Mouse (Mus musculus): ENCODE data around the gene Rad54l2.
A peak's percentile ranks its signal among the peaks of the same experiment; 100 is the strongest.

DNA sequence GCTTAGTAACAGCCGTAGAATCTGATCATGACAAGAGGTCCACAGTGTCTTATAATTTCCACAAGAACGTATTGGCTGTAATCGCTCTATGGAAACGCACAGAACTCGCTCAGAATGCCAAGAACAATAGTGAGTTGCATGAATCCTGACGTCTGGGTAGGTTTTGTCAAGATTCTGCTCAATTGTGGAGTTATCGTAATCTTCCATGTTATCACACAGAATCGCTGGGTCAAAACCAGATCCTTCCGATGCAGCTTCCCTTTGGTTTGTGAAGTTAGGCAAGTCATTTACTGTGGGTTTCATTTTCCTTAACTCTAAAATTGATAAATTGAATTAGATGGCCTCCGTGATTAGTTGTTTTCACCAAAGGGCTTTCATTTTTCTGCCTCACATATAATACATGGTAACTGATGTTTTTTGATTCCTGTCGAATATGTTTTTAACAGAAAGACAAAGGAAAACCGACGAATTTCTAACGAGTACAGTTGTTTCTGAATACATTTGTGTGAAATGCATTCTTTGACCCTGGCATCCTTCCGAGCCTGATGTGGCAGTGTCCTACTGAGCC is 32.1 kb upstream of the Rad54l2 start:
- TF ChIP-seq EP300 (IDR thresholded peaks at IDR 0.05; ENCODE audit: low read depth) (0 out of 2 replicates have a peak, but pooled peaks have one; percentile 6), CTCF (IDR thresholded peaks at IDR 0.05; ENCODE audit: low read depth) (no peak)

Measured in liver, postnatal 0 days (tissue).